Mouse (Mus musculus): ENCODE results near the gene Eif4h.

- TF ChIP-seq CTCF (IDR thresholded peaks at IDR 0.05; ENCODE audit: borderline replicate concordance, extremely low read depth, insufficient read depth, insufficient read length) (no peak), POLR2A (IDR thresholded peaks at IDR 0.05; ENCODE audit: borderline replicate concordance, extremely low read depth, insufficient read depth, insufficient read length, poor library complexity, severe bottlenecking) (no peak)
Measured at GRCm38 (mm10) chr5:134571730-134572507, 67.4 kb downstream of the Eif4h start.
